Mouse (Mus musculus): ENCODE results near the gene Efhc1.

DNA sequence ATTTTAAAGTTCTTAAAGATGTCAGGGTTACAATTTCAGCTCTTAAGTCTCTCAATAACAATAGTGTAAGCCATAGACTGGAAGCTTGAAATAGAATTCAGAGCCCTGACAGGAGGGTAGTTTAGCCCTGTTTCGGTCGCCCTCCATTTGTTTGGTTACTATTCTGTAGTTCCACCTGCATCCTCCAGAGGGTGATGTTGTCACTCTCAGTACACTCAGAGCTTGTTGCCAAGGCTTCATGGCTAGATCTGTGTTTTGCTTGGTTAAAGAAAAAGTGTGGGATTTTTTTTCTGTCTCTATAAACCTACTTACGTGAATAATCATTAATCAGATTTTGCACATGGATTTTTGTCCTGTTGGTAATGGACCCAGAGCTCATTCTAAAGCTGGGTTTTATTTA lies 12.4 kb upstream of the Efhc1 start:
- TF ChIP-seq TCF12 (IDR thresholded peaks at IDR 0.05; ENCODE audit: insufficient read depth, poor library complexity, severe bottlenecking): no peak
- no peak for TF ChIP-seq POLR2A (IDR thresholded peaks at IDR 0.05; ENCODE audit: insufficient read length, low read depth)
- TF ChIP-seq SRF (IDR thresholded peaks at IDR 0.05; ENCODE audit: control insufficient read depth, insufficient read length, low read depth): no peak
- TF ChIP-seq E2F4 (IDR thresholded peaks at IDR 0.05; ENCODE audit: insufficient read depth): no peak
- no peak for TF ChIP-seq REST (IDR thresholded peaks at IDR 0.05; ENCODE audit: insufficient read depth, insufficient read length)
- no peak for TF ChIP-seq CEBPB (IDR thresholded peaks at IDR 0.05; ENCODE audit: insufficient read depth, poor library complexity, severe bottlenecking)
- TF ChIP-seq MAX (IDR thresholded peaks at IDR 0.05; ENCODE audit: low read depth): no peak

Measured in myocyte (in vitro differentiated cells).